Mouse (Mus musculus) forebrain, embryonic 13.5 days (tissue): ENCODE data around the gene Gm7247. TPM values are rescaled to one million over a fixed set of nuclear protein-coding genes. Genes with fewer than 3 reads are reported as not detected.
"Not testable (repeated sequence)": the region's sequence is repeated elsewhere in the genome, so short reads cannot be mapped to it uniquely, and the experiment has no call there.

Source experiments
- ATAC-seq: fragments of 200-750 bp; cut with Nextera tagmentation; 2 replicates; pipeline ENCODE4 v1.8.0; 2017
- H3K27ac ChIP-seq: fragments of 300-500 bp; sonication (generic); 2 replicates; pipeline ENCODE4 v1.5.1; 2015; ENCODE audit warnings: inconsistent platforms, mild to moderate bottlenecking, moderate library complexity
- H3K27me3 ChIP-seq: fragments of 300-500 bp; sonication (generic); 2 replicates; pipeline ENCODE4 v1.6.1; 2015; ENCODE audit warnings: mild to moderate bottlenecking, inconsistent platforms
- H3K36me3 ChIP-seq: fragments of 300-500 bp; sonication (generic); 2 replicates; pipeline ENCODE4 v1.6.1; 2015; ENCODE audit warnings: mild to moderate bottlenecking, inconsistent platforms; ENCODE audit not compliant: poor library complexity, severe bottlenecking
- H3K4me1 ChIP-seq: fragments of 300-500 bp; sonication (generic); 2 replicates; pipeline ENCODE4 v1.6.1; 2015; ENCODE audit warnings: inconsistent platforms
- H3K4me2 ChIP-seq: fragments of 300-500 bp; sonication (generic); 2 replicates; pipeline ENCODE4 v1.6.1; 2015; ENCODE audit warnings: inconsistent platforms, mild to moderate bottlenecking, moderate library complexity
- H3K4me3 ChIP-seq: fragments of 300-500 bp; sonication (generic); 2 replicates; pipeline ENCODE4 v1.5.1; 2015; ENCODE audit warnings: mild to moderate bottlenecking, inconsistent platforms
- H3K9ac ChIP-seq: fragments of 300-500 bp; sonication (generic); 2 replicates; pipeline ENCODE4 v1.6.1; 2015; ENCODE audit warnings: mild to moderate bottlenecking, inconsistent platforms
- H3K9me3 ChIP-seq: fragments of 300-500 bp; sonication (generic); replicated peaks from 2 replicates; pipeline ENCODE4 v1.6.1; 2016; ENCODE audit warnings: inconsistent platforms
- WGBS: fragments of 180-500 bp; shearing (Covaris S2); methylation state at CpG from one replicate; pipeline ENCODE4 v1.1.7; 2015; 5-methylcytosine and 5-hydroxymethylcytosine counted together
- polyA plus RNA-seq: library from polyadenylated mRNA; unstranded; fragments of >200 nt; fragmentation: Nextera tagmentation; extraction: Ambion mirVana; gene quantifications from 2 replicates; pipeline ENCODE4 v1.2.1, GENCODE M21; 2015

Gm7247 gene
- polyA plus RNA-seq, 1 experiment from 2014 or later = not detected

GRCm38 (mm10) chr14:51435020-51435419 is 73.5 kb downstream of the Gm7247 start:
- Histone ChIP-seq H3K36me3 (no peaks in the 10 kb centered on the region), H3K4me3 (no peak overlapping the region), H3K27ac (no peak overlapping the region), H3K4me2 (no peak overlapping the region), H3K4me1 (no peaks in the 10 kb centered on the region), H3K9ac (no peak overlapping the region), H3K27me3 (no peaks in the 10 kb centered on the region), H3K9me3 (peaks cover 23% of the 10 kb centered on the region)
- no peak for ATAC-seq
- WGBS = 96% methylated on average over 25 of the region's 26 CpGs

GRCm38 (mm10) chr14:51438955-51439354 is 77.4 kb downstream of the Gm7247 start:
- H3K9me3 ChIP-seq = peaks cover 23% of the 10 kb centered on the region
- H3K27me3 ChIP-seq = no peaks in the 10 kb centered on the region
- 81% methylated on average over 4 of the region's 4 CpGs for WGBS
- ATAC-seq = no peak
- no peaks in the 10 kb centered on the region for H3K4me1 ChIP-seq
- H3K4me3 ChIP-seq = no peak overlapping the region
- H3K9ac ChIP-seq = no peak overlapping the region
- H3K36me3 ChIP-seq = no peaks in the 10 kb centered on the region
- H3K27ac ChIP-seq = no peak overlapping the region
- no peak overlapping the region for H3K4me2 ChIP-seq

- H3K4me2 ChIP-seq, H3K4me1 ChIP-seq, H3K9me3 ChIP-seq, H3K27ac ChIP-seq, H3K4me3 ChIP-seq, ATAC-seq, H3K36me3 ChIP-seq, H3K27me3 ChIP-seq, H3K9ac ChIP-seq: not testable (repeated sequence)
- 84% methylated on average over 2 of the region's 2 CpGs for WGBS
These were observed 90.0 kb downstream of the Gm7247 start, which contains the start of gene Vmn2r89 for GRCm38 (mm10) chr14:51451557-51451956. Vmn2r89 (plus strand) TSS chr14:51451857.

GRCm38 (mm10) chr14:51480278-51480677 is 118.7 kb downstream of the Gm7247 start:
- H3K9me3 ChIP-seq = peaks cover 11% of the 10 kb centered on the region
- H3K4me1 ChIP-seq, H3K4me3 ChIP-seq, H3K4me2 ChIP-seq, H3K36me3 ChIP-seq, H3K27me3 ChIP-seq, H3K27ac ChIP-seq, H3K9ac ChIP-seq, ATAC-seq: not testable (repeated sequence)
- WGBS = 90% methylated on average over 10 of the region's 10 CpGs

GRCm38 (mm10) chr14:51481332-51482015 is 119.9 kb downstream of the Gm7247 start:
- H3K4me1 ChIP-seq, H3K4me3 ChIP-seq, H3K27me3 ChIP-seq, ATAC-seq, H3K27ac ChIP-seq, H3K4me2 ChIP-seq, H3K9ac ChIP-seq, H3K36me3 ChIP-seq: not testable (repeated sequence)
- peaks cover 11% of the 10 kb centered on the region for H3K9me3 ChIP-seq
- WGBS = 92% methylated on average over 12 of the region's 12 CpGs

- Histone ChIP-seq H3K27me3 (no peaks in the 10 kb centered on the region), H3K27ac (no peak overlapping the region), H3K36me3 (no peaks in the 10 kb centered on the region), H3K4me2 (no peak overlapping the region), H3K4me3 (no peak overlapping the region), H3K9ac (no peak overlapping the region), H3K9me3 (peaks cover 11% of the 10 kb centered on the region), H3K4me1 (no peaks in the 10 kb centered on the region)
- no peak for ATAC-seq
- WGBS = 88% methylated on average over 5 of the region's 5 CpGs
These were observed 120.6 kb downstream of the Gm7247 start for GRCm38 (mm10) chr14:51482051-51482715.

- WGBS = 92% methylated on average over 10 of the region's 10 CpGs
- not testable (repeated sequence) for H3K27ac ChIP-seq, H3K4me2 ChIP-seq, H3K9ac ChIP-seq, H3K27me3 ChIP-seq, ATAC-seq, H3K36me3 ChIP-seq, H3K4me3 ChIP-seq, H3K4me1 ChIP-seq
- H3K9me3 ChIP-seq = peaks cover 11% of the 10 kb centered on the region
These were observed 121.4 kb downstream of the Gm7247 start for GRCm38 (mm10) chr14:51482971-51483381.

- Histone ChIP-seq H3K9me3 (peaks cover 11% of the 10 kb centered on the region), H3K4me2 (no peak overlapping the region), H3K27ac (no peak overlapping the region), H3K9ac (no peak overlapping the region), H3K36me3 (no peaks in the 10 kb centered on the region), H3K27me3 (no peaks in the 10 kb centered on the region), H3K4me3 (no peak overlapping the region), H3K4me1 (no peaks in the 10 kb centered on the region)
- WGBS = 94% methylated on average over 1 of the region's 1 CpGs
- no peak for ATAC-seq
These were observed 122.1 kb downstream of the Gm7247 start for GRCm38 (mm10) chr14:51483671-51484070.

GRCm38 (mm10) chr14:51486111-51486510 is 124.6 kb downstream of the Gm7247 start:
- Histone ChIP-seq H3K27me3 (no peaks in the 10 kb centered on the region), H3K27ac (no peak overlapping the region), H3K4me2 (no peak overlapping the region), H3K4me3 (no peak overlapping the region), H3K36me3 (no peaks in the 10 kb centered on the region), H3K9me3 (peaks cover 9% of the 10 kb centered on the region), H3K9ac (no peak overlapping the region), H3K4me1 (no peaks in the 10 kb centered on the region)
- ATAC-seq = no peak
- 63% methylated on average over 1 of the region's 1 CpGs for WGBS

- Histone ChIP-seq H3K4me1 (no peaks in the 10 kb centered on the region), H3K4me2 (no peak overlapping the region), H3K9me3 (no peaks in the 10 kb centered on the region), H3K4me3 (no peak overlapping the region), H3K9ac (no peak overlapping the region), H3K27ac (no peak overlapping the region), H3K36me3 (no peaks in the 10 kb centered on the region), H3K27me3 (no peaks in the 10 kb centered on the region)
- no peak for ATAC-seq
- 92% methylated on average over 2 of the region's 2 CpGs for WGBS
These were observed 134.2 kb downstream of the Gm7247 start for GRCm38 (mm10) chr14:51495781-51496180.

GRCm38 (mm10) chr14:51496955-51497354 is 135.4 kb downstream of the Gm7247 start:
- no peak overlapping the region for H3K4me3 ChIP-seq
- H3K4me2 ChIP-seq = no peak overlapping the region
- H3K27me3 ChIP-seq = no peaks in the 10 kb centered on the region
- H3K36me3 ChIP-seq = no peaks in the 10 kb centered on the region
- H3K9me3 ChIP-seq = no peaks in the 10 kb centered on the region
- WGBS = 91% methylated on average over 1 of the region's 1 CpGs
- H3K27ac ChIP-seq = no peak overlapping the region
- no peak for ATAC-seq
- no peaks in the 10 kb centered on the region for H3K4me1 ChIP-seq
- no peak overlapping the region for H3K9ac ChIP-seq

GRCm38 (mm10) chr14:51497958-51498357 is 136.4 kb downstream of the Gm7247 start:
- no peaks in the 10 kb centered on the region for H3K27me3 ChIP-seq
- no peak for ATAC-seq
- 90% methylated on average over 2 of the region's 2 CpGs for WGBS
- no peak overlapping the region for H3K27ac ChIP-seq
- H3K4me1 ChIP-seq = no peaks in the 10 kb centered on the region
- no peak overlapping the region for H3K4me2 ChIP-seq
- H3K4me3 ChIP-seq = no peak overlapping the region
- H3K36me3 ChIP-seq = no peaks in the 10 kb centered on the region
- H3K9ac ChIP-seq = no peak overlapping the region
- no peaks in the 10 kb centered on the region for H3K9me3 ChIP-seq
